Mouse (Mus musculus): ENCODE results near the gene Kbtbd3. TPM values are rescaled to one million over a fixed set of nuclear protein-coding genes. Genes with fewer than 3 reads are reported as not detected.
A peak's percentile ranks its signal among the peaks of the same experiment; 100 is the strongest.

Kbtbd3 gene
- polyA plus RNA-seq, 1 experiment from 2014 or later, result 9.3 TPM

DNA sequence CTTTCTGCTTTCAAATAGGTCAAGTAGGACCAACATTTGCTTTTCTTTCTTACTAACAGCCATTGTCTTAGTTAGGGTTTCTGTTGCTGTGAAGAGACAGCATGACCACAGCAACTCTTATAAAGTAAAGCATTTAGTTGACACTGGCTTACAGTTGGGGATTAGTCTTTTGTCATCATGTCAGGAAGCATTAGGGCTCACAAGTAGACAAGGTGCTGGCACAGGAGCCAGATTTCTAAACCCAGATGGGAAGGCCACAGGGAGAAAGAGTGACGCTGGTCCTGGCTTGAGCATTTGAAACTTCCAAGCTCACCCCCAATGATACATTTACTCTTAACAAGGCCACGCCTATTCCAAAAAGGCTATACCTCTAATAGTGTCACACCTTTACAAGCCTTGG lies 6.1 kb downstream of the Kbtbd3 start:
- Histone ChIP-seq H3K27me3 (no peaks in the 10 kb centered on the region), H3K4me2 (replicated peaks) (no peak overlapping the region), H3K27ac (replicated peaks) (no peak overlapping the region), H3K36me3 (0 out of 2 replicates have a peak, but pooled peaks cover 4% of the 10 kb centered on the region), H3K4me1 (peaks cover 1% of the 10 kb centered on the region), H3K9ac (replicated peaks) (no peak overlapping the region), H3K9me3 (no peaks in the 10 kb centered on the region), H3K4me3 (no peak overlapping the region)
- no peak for ATAC-seq (replicated peaks)
- 88% methylated on average over 2 of the region's 2 CpGs for WGBS

DNA sequence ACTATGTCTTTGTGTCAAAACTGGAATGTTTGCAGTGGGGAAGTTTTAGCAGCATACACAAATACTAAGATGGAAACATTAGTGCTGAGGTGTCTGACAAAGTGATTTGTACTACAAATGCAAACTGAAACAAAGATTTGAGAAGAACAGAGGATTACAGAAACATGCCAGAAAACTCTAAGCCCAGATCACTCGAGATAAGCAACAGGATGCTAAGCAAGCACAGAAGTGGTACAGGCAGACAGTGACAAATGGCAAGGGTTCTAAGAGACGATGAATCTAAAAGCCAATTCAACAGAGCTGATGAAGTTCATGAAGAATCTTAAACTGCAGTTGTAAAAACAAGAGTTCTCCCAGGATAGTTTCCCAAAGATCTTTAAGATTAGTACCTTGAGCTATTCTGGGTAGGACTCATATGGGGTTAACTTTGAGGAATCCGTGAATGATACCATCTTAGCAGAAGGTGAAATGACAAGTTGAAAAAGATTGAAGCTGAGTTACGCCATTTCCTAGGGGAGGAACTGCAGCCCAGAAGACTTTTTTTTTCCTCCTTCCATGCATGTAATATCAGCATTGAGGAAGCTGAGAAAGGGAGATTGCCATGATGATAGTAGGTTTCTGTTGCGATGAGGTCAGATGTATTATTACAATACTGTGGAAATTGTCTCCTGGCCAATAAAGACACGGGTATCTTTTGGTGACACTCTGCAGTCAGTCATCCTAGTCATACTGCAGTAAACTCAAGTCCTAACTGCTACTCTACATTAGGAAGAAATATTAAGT lies 9.5 kb downstream of the Kbtbd3 start:
- no peak overlapping the region for H3K4me2 ChIP-seq (replicated peaks)
- no peak for ATAC-seq (replicated peaks)
- H3K36me3 ChIP-seq, result 0 out of 2 replicates have a peak, but pooled peaks cover 4% of the 10 kb centered on the region
- WGBS, result 90% methylated on average over 6 of the region's 6 CpGs
- H3K9ac ChIP-seq (replicated peaks), result no peak overlapping the region
- H3K4me1 ChIP-seq, result no peaks in the 10 kb centered on the region
- no peak overlapping the region for H3K27ac ChIP-seq (replicated peaks)
- no peak overlapping the region for H3K4me3 ChIP-seq
- no peaks in the 10 kb centered on the region for H3K27me3 ChIP-seq
- peaks cover 3% of the 10 kb centered on the region; the same call in 1 of the 2 replicates for H3K9me3 ChIP-seq

- H3K27me3 ChIP-seq, result no peaks in the 10 kb centered on the region
- WGBS, result 97% methylated on average over 1 of the region's 1 CpGs
Measured at GRCm38 (mm10) chr9:4353163-4353562, 43.5 kb downstream of the Kbtbd3 start.

DNA sequence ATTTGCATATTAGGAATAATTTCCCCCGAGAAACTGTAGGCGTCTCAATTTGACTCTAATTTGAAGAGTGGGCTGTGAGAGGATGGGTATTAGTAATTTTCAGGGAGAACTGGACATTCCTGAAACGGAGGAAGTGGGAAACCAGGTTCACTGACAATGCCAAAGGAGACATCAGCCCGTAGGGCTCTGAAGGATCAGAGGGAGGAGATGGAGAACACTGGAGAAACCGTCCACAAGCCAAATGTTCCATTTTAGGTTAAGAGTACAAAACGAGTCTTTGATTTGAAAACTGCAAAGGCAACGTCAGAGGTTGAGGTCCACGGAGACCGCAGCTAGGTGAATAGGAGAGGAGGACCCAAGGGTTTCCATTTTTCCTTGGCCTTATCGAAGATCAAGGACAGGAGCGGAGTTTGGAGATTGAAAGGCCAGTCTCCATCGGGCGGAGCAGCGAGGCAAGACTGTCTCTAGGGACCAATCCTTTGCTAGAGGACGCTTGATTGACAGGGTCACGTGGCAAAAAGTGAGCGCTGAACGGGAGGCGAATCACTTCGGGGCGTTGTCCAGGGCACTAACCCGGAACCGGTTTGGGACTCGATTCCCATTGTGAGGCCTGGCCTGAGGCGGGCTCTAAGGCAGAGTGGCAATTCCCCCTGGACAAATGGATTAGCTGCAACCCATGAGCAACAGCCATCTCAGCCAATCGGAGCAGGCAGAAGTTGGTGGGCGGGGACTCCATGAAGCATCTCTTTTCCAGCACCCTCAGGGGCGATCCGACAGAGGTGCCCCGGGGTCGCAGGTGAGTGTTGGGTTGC lies 66.4 kb downstream of the Kbtbd3 start, which contains the start of gene Msantd4:
TSS of gene Msantd4 (plus strand) at position 735 of the 812 bp plus-strand sequence.
- peak; percentile 100 for ATAC-seq (replicated peaks)
- Histone ChIP-seq H3K4me1 (peaks cover 22% of the 10 kb centered on the region), H3K27ac (replicated peaks) (peak within 1 kb of the TSS; percentile 86), H3K4me2 (replicated peaks) (peak within 1 kb of the TSS; percentile 65), H3K36me3 (no peaks in the 10 kb centered on the region), H3K9me3 (no peaks in the 10 kb centered on the region), H3K27me3 (no peaks in the 10 kb centered on the region), H3K4me3 (peak within 1 kb of the TSS; percentile 85), H3K9ac (replicated peaks) (peak within 1 kb of the TSS; percentile 72)
- WGBS, result 1% methylated on average over 31 of the region's 31 CpGs

More at GRCm38 (mm10) chr9:4353163-4353562, 43.5 kb downstream of the Kbtbd3 start:
- no peak for ATAC-seq (replicated peaks)
- Histone ChIP-seq H3K4me1 (no peaks in the 10 kb centered on the region), H3K4me2 (replicated peaks) (no peak overlapping the region), H3K4me3 (no peak overlapping the region), H3K27ac (replicated peaks) (no peak overlapping the region), H3K9ac (replicated peaks) (no peak overlapping the region), H3K36me3 (no peaks in the 10 kb centered on the region), H3K9me3 (no peaks in the 10 kb centered on the region)

DNA sequence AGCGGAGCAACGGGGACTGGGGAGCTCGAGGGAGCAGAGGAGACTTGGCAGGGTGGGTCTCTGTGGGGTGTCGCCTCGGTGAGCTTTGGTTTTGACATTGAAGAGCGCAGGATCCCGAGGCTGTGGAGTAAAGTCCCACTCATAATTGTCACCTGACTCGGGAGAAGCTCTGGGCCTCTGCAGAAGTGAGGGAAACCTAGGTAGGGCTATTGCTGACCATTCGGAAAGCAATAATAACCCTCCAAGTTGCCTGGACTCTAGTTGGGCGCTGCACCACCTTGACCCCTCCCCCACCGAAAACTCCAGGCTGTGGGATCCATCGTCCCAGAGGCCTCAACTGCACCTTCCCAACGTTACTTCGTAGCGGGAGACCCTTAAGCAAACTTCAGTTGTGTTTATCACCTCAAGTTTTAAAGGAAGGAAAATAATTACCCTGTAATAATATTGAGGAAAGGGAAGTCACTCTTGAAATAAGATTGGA lies 67.0 kb downstream of the Kbtbd3 start:
- Histone ChIP-seq H3K4me1 (peaks cover 22% of the 10 kb centered on the region), H3K27ac (replicated peaks) (peak overlapping the region; percentile 68), H3K9me3 (no peaks in the 10 kb centered on the region), H3K27me3 (no peaks in the 10 kb centered on the region), H3K4me2 (replicated peaks) (peak overlapping the region; percentile 65), H3K36me3 (no peaks in the 10 kb centered on the region), H3K9ac (replicated peaks) (peak overlapping the region; percentile 72), H3K4me3 (peak overlapping the region; percentile 85)
- under 1% methylated on average over 15 of the region's 15 CpGs for WGBS
- ATAC-seq (replicated peaks), result no peak

Small RNA genes within 50 kb of the gene (microRNA-seq; reads per million reads assigned to microRNA genes)
- not detected for gene Gm22195
- gene Gm23992, result not detected

Other genes starting within 250 kb of the Kbtbd3 start
- 35.5 and 36.5 TPM in 2 replicates for gene Aasdhppt, start 362 bp upstream of the Kbtbd3 start, polyA plus RNA-seq (2015; fragmentation: Nextera tagmentation; extraction: Ambion mirVana)
- gene Msantd4, start 66.7 kb downstream of the Kbtbd3 start, polyA plus RNA-seq (2015; fragmentation: Nextera tagmentation; extraction: Ambion mirVana), result 61.2 and 63.8 TPM in 2 replicates

All from forebrain, embryonic 15.5 days (tissue).